Mouse (Mus musculus): ENCODE data around the gene Pde8b.

Gene Pde8b

DNA sequence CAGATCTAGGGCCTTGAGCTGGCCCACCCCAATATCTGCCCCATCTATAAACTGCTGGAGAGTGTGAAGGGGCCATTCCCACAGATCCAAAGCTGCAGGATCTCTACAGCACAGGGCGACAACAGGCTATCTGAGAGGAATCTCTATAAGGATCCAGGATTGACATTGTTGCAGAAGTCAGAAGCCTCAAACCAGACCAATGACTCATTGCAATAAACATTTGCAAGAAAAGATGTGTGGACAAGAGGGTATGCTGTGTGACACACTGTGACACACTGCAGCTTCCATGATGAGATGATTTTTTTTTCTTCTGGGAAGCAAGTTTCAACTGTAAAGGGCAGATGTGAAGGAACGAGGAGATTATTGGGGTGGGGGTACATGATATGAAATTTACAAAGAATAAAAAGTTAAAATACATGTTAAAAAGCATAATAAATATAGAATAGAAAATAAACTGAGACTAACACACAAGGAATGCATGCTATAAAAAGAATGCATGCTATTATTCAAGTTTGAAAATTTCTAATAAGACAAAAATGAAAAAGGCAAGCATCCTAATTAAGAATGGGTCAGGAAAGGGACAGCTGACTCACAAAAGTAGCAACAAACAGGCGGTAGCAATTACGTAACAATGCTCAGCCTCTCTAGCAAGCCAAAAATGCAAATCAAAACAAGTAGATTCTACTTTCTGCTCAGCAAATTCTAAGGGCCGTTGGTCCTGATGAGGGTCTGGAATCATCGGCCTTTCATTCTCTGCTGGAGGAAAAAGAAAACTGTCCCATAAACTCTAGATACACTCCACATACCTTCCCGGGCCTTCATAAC is 114.6 kb downstream of the Pde8b start:
- 60% methylated on average over 7 of the region's 7 CpGs for WGBS

DNA sequence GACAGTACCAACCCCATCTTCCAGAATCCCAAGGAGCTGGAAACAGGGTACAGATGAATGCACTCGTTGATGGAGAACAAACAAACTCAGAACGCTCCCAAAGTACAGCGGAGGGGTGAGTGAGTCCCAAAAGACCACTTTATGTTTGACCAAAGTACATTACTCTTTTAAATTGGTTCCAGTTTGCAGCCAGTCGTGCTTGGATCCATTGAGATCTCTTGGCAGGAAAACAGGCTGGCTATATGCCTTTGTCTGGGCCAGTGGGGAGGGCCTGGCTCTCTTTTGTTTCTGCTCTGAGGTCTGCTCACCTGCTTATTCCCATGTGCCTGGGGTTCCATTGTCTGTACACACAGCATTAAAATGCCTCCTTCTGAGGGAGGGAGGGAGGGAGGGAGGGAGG is 118.3 kb downstream of the Pde8b start:
- 33% methylated on average over 4 of the region's 4 CpGs for WGBS

DNA sequence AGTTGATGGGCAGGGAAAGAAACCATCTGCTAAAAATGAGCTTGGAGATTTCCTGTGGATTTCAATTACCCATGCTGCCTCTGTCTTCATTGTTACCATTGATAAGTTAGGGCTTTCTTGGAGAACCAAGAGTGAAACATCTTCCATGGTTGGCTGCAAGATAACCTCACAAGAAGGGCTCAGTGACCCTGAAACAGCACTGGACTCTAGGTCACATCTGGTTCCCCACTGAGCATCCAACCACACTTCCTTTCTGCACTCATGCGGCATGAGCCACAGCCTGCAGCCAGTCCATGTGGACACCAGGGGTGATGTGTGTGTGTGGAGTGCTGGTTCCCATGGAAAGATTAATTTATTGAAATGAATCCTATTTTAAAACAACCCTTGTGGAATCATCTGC is 119.1 kb downstream of the Pde8b start:
- WGBS, result 50% methylated on average over 1 of the region's 1 CpGs

DNA sequence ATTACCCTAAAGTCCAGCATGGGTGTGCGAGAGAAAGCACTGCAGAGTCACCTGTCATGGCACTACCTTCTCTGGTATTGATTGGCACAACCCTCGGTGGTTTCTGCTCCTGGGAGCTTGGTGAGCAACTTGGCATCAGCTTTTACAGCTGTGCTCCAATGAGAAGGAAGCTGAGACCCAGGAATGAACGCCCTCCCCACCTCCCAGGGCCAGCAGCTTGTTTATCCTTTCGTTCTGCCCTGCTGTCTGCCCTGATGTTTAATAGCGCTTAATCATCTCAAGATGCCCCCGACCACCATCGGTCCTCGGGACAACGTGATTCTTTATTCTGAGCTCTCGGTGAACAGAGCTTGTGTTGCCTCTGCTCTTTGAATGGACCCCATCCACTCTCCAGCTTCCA is 122.8 kb downstream of the Pde8b start:
- 60% methylated on average over 10 of the region's 10 CpGs for WGBS

DNA sequence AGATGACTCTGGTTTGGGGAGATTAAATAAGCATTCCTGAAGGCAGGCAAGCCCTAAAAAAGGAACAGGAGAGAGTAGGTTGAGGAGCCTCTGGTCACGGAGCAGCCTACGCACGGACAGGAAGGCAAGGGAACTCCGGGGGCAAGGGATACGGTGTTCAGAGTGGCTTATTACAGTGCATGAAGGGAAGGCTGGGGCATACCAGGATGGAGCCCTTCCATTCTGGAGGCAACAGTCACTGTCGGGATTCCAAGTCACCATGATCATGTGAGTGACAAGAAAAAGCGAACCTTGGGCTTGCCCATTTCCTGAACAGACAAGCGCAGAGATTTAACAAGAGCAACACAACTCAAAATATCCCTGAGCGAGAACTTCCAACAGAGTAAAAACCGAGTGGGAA is 123.3 kb downstream of the Pde8b start:
- 55% methylated on average over 10 of the region's 10 CpGs for WGBS

DNA sequence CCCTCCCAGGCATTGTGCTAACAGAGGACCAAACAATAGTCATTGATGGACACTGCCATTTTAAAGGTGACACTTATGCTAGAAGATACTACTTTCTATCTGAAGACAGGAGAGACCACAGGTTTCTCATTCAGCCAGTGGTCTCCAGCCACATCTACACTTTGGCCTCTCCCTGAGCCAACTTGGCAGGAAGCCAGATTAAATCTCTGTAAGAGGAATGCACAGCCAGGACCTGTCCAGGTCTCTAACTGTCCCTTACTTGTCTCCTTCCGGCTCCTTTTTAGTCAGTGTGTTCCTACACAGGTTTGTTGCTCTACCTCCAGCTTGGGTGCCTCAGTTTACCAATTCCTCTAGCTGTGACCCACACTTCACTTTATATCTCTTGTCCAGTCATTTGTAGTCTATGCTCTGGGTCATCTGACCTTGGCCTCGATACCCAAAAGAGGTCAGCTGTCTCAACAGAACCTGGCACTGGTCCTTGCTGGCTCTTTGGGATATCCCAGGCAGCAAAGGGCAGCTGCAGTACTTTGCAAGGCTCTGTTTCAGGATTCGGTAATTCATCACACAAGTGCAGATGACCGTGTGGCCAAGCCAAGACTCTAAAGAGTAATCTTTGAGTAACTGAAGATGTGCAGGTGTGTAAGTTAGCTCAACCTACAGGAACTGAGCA is 124.5 kb downstream of the Pde8b start:
- 79% methylated on average over 4 of the region's 4 CpGs for WGBS

DNA sequence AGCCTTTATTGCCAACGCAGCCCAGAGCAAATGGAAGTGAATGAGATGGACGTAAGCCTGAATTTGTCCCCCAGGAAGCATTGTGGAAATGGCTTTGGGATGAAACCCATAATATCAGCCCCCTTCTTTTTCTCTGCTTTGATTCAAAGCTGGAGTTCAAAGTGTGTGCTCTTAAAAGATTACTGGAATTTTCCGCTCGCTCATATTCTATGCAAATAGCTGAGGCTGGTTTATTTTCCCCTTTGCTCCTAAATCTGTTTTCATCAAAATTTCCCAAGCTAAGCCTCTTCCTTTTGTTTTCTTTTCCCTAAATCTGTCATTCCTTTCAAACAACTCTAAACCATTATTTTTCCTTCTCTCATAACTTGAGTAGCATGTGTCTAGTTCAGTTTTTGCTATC is 129.6 kb downstream of the Pde8b start:
- WGBS, result 87% methylated on average over 4 of the region's 4 CpGs

DNA sequence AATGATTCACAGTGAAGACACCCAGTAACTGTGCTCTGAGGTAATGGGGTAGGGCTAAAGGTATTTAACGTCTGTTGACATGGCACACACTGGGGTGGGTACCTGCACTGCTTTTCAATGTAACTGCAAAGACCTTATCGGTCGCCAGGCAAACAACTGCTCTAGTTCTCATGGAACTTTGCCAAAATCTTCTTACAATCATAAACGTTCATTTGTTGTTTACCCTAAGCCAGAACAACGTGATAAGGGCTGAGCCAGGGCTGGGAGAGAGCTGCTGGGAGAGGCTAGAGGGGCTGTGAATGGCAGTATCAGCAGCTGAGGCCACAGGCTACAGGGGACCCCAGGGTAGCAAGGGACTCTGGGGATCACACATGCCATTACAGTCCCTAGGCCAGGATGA is 136.4 kb downstream of the Pde8b start:
- 46% methylated on average over 5 of the region's 5 CpGs for WGBS

DNA sequence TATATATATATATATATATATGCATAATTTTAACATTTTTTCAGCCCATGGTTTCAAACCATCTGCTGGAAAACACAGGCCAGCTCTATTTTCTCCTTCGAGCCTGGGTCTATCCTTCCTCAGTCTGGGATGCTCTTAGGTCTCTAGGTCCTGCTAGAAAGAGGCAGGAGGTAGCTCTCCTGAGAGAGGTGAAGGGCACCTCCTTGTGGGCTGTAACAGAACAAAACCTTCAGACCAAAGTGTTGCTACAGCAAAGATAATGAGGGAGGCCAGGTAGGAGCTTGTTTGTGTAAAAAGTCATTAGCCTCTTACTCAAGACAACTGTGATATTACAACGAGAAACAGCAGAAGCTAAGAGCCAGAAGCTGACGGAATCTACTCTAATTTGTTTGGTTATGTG is 140.6 kb downstream of the Pde8b start:
- 45% methylated on average over 3 of the region's 3 CpGs for WGBS

DNA sequence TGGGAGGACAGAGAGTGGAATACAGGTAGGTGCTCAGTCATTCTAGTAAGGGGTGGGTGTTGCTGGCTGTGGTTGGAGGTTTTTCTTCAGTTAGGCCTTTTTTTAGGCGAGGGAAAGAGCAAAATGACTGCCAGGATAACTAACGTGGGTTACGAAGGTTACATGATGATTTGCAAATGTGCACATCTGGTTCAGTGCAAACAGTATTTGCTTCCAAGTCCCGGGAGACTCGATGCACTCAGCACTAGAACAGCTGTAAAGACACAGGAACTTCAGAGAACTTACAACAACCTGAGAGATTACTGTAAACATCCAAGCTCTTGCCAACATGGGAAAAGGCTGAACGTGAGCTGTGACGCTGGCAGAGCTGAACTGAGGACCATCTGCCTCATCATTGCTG is 142.1 kb downstream of the Pde8b start:
- WGBS, result 36% methylated on average over 7 of the region's 7 CpGs

DNA sequence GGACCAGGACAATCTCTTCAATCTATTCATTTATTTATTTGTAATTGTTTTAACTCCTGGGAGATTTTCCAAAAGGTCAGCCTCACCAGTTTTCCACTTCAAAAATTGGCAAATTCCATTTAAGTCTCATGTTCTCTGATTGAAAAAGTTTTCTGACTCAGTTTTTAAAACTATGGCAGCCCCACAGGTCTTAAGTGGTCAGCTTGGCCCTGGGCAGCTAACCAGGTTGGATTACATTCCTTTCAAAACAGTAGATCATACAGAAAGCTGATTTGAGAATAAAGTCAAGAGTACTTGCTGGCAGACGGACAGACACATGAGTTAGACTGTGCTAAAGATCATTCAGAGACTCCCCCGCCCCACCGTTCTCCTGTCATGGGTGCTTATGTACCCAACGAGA is 145.3 kb downstream of the Pde8b start:
- 74% methylated on average over 4 of the region's 4 CpGs for WGBS

DNA sequence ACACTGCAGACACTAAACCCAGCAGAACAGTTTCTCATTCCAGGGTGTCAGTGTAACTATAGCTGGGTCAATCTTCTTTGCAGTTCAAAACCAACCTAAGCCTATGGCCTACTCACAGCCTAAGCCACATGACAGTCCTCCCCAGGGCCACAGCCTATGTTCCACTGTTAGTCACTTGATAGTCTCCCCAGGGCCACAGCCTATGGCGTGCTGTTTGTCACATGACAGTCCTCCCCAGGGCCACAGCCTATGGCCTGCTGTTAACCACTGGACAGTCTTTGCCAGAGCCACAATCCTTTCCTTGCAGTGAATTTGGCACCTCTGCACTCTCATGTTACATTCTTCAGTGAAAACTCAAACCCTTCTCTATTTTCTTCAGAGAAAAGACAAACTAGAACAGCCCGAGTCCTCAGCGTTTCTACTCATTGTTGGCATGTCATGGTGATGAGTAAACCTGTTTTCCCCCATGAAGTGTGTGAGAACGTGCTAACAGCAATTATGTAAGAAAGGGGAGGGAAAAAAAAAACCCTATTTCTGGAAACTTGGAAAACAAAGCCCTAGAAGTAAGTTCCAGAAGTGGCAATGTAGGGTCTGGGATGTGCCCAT is 147.0 kb downstream of the Pde8b start:
- 42% methylated on average over 4 of the region's 4 CpGs for WGBS

DNA sequence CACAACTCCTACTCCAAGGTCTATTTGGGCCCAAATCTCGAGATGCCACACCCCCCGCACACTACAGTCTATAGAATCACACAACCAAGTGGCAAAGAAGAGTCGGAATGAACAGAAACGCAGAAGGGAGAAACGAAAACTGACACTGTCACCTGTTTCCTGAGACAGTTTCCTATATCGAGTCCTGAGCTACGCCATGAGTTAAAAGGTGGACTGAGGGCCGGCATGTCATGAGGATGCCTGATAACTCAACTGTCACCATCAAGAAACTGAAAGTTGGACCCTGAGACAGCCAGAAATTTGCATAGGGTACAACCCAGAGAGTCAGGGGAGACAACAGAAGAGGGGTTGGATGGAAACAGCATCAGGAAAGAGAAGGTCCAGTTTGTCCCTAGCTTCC is 148.8 kb downstream of the Pde8b start:
- 89% methylated on average over 8 of the region's 8 CpGs for WGBS

DNA sequence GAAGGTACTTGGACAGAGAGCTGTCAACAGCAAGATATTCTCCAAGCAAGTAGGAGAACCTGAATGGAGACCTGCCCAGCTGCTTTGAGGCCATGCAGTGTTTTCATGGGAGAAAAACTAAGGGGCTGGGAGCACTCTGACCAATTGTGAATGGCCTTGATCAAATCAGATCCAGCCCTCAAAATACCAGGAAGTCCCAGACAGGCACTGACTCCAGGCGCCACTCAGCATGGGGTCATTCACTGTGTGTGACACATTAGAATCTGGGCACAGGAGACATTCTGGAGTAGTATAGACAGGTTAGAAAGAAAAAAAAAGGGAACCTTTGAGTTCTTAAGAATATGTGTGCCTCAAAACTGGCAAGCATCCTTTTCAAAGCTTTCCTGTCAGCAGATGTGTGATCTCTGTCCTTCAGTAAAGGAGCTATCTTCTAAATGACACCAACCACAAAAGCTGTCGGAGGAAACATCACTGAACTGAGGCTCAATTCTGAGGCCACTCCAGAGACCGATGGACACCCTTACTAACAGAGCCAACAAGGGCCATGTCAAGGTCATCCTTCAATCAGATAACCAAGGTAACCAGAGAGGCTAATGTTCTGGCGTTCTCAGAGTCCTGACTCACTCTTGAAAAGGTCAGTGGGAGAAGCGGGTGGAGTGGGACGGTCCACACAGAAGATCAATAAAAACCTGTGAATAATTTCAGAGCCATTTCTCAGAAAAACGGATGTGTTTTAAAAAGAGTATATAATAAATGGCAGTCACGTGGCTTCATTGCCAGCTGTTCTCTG is 151.0 kb downstream of the Pde8b start:
- 77% methylated on average over 8 of the region's 8 CpGs for WGBS

DNA sequence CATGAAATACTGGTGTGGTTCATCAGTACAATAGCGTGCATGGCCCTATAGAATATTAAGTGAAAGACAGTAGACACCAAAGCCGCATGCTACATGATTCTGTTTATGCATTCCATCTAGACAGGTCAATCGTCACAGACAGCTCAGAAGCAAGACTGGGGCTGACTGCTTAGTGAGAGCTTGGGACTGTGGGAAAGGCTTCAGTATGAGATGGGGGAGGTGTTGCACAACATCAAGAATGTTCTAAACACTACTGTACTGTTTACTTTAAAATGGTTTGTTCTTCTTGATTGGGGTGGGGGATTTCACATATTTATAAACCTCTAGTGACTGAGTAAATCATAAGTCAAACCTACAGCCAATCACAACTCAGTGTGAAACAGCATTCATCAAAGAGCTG is 153.5 kb downstream of the Pde8b start:
- 86% methylated on average over 3 of the region's 3 CpGs for WGBS

DNA sequence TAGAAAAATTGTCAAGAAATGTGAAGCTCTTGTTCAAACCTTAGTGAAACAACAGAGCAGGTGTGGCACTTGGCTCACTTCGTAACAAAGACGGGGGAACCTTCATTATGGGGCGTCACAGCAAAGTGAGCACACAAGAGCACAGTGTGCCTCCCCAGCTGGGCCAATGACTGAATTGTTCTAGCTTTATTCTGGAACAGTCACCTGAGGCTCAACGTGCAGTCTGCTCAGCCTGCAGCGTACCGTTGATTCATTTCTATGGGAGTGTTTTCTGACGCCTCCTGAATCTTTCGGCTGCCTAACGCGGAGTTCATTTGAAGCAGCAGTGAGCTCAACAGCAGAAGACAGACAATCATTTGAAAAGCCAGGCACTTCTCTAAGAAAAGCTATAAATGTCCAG is 154.3 kb downstream of the Pde8b start:
- 44% methylated on average over 10 of the region's 10 CpGs for WGBS

DNA sequence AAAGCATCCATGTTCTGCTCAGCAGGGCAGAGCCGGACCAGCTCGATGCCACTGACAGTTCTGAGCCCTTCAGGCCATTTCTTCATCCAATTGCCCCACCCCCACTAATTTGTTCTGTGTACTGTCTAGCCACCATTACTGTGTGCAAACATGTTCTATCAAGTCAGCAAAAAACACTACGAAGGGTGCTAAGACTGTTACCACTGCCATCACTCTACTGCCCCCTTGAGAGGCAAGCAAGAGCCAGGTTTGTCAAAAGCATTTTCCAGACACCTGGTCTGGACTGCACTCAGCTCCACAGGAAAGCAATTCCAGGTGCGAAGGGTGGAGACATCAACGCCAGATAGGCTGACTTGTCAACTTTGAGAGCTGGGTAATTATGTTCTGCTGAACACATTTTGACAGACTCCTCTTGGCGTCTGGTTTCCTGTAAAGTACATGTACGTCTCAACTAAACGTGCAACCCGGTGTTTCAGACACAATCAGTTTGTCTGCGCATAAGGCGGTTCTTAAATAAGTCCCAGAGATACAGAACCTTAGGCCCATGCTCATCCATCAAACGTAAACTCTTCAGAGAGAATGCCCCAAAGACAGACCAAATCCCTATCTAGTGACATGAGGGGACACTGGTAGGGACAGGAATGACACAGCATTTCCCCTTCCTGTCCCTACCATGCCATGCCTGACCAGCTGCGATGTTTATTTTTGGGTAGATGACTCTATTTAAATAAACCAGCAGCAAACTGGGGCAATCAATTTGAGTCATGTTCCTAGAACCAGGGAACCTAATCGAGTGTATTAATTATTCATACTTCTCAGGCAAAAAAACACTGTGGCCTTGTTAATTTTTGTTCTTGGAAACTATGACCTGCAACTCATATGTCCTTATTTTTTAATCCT is 158.3 kb downstream of the Pde8b start:
- WGBS, result 78% methylated on average over 14 of the region's 14 CpGs

DNA sequence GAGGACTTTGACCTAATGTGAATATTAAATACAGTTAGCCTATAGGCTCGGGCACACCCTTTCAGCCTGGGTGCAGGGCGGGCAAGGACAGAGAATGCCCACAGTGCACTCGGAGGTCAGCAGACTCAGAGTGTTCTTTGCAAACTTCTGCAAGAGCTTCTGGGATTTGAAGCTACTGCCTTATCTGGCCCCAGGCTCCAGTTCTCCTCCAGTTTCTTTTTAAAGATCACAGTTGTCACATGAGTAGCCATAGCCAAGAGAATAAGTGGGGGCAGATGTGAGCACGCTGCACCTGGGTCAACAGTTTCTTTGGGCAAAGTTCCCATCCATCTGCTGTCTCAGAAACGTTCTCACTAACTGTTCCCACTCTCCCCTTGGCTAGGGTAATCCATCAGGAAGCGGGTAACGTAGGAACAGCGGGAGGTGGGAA is 162.8 kb downstream of the Pde8b start:
- 54% methylated on average over 8 of the region's 8 CpGs for WGBS

DNA sequence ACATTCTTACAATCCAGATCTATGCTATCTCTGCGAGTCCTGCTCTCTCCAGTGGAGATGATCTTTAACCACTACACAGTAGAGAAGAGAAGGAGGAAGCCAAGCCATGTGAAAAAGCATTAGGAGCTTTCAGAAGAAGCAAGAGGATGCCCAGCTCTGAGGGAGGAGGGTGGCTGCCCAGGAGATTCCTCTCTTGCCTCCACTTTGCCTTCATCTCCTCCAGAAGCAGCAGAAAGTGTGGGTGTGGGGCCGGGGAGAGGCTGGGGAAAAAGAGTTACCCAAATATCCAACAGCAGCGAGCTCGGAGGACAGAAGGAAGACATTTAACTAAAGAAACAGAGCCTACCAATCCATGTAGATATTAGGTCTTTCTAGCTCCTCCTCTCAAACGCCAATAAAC is 164.1 kb downstream of the Pde8b start:
- 68% methylated on average over 5 of the region's 5 CpGs for WGBS

DNA sequence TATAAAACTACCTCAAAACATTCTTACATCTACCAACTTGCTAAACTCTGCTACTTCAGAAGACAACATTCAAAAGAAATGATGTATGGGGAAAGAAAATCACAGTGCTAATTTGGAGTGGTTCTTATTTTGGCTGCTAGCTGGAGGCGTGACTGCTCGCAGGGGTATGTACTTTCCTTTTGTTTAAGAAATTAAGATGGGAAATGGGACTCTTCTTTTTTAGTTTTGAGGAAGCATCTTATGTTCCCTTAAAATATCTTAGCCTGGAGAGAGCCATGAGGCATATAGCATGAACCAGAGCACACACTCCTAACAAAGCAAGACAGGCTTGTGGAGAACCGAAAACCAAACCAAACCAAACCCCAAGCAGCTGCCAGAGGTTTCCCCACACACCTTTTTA is 167.5 kb downstream of the Pde8b start:
- WGBS, result 60% methylated on average over 3 of the region's 3 CpGs

DNA sequence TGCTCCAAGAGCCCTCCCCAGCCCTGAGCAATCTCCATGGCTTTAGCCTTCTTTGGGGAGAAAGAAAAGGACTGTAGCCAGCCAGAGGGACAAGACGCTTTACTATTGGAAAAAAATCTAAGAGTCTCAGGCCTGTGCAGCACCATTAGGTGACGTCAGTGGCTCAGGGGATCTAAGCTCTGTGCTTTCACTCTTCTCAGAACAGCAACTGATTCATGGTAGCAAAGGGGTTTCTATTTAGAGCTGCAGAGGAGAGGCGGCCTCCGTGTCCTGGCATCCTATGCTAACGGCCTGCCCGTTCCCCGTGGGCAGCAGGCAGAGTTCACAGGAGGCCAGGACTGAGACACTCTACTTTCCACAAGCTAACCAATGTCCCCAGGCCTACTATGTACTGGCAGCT is 169.1 kb downstream of the Pde8b start:
- WGBS, result 32% methylated on average over 7 of the region's 7 CpGs

Data from cerebral cortex, adult 2 months (tissue).